Mouse (Mus musculus) small intestine, adult 2 months (tissue): ENCODE measurements around the gene Smad6.

Experiments
- CTCF ChIP-seq: fragments of 200-500 bp; IDR thresholded peaks from 2 replicates; pipeline ENCODE4 v1.5.1; 2012; ENCODE audit warnings: low read depth, mild to moderate bottlenecking, control low read depth, inconsistent platforms, low read length, moderate library complexity, mixed read lengths; ENCODE audit not compliant: insufficient replicate concordance, insufficient read length; ENCODE audit errors: extremely low read depth
- POLR2A ChIP-seq: fragments of 200-500 bp; IDR thresholded peaks from 2 replicates; pipeline ENCODE4 v1.6.1; 2012; ENCODE audit warnings: low read depth, mild to moderate bottlenecking, control low read depth, inconsistent platforms, low read length, moderate library complexity

DNA sequence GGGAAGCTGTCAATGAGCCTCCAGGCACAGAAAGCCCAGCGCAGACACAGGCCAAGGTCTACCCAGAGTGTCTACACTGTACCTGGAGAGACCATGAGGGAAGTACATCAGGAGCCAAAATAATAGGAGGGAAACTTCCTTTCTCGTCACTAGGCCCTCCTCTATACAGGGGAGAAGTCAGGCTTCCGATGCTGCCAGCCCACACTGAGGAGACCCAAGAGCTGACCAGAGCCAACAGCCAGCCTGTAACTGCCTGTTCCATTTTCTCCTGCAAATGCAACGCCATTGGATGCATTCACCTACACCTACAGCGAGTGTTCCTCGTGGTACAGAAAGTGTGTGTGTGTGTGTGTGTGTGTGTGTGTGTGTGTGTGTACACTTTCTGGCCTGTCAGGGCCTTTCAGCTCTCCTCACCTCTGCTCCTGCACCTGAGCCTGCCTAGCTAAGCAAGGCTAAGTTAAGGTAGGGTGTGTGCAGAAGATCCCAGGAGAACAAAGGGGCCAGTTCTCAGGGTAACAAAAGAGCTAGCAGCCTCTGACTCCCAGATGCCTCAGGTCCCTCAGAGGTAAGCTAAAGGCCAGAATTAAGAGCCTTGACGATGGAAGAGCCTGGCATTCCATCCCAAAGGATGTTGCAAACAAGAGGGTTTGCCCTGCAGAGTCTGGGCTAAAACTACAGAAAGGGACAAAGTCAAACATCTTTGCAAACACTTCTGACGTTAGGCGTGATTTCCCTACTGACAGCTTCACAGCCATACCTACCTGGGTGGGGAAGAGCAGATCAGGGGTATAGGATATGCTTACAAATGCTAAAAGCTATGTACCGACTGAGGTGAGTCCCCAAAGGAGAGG is 2.6 kb downstream of the Smad6 start:
- TF ChIP-seq CTCF (no peak), POLR2A (no peak)
